Mouse (Mus musculus) forebrain, embryonic 13.5 days (tissue): ENCODE measurements at regions not wholly inside any gene's neighbourhood (a gene's known extent, or its start where the extent isn't known, plus 50 kb on each side); places are given as distances from the start of the nearest gene placed in this dataset.

Experiments used
- ATAC-seq: fragments of 200-750 bp; cut with Nextera tagmentation; 2 replicates; pipeline ENCODE4 v1.8.0; 2017
- H3K27ac ChIP-seq: fragments of 300-500 bp; sonication (generic); 2 replicates; pipeline ENCODE4 v1.5.1; 2015; ENCODE audit warnings: inconsistent platforms, mild to moderate bottlenecking, moderate library complexity
- H3K27me3 ChIP-seq: fragments of 300-500 bp; sonication (generic); 2 replicates; pipeline ENCODE4 v1.6.1; 2015; ENCODE audit warnings: mild to moderate bottlenecking, inconsistent platforms
- H3K36me3 ChIP-seq: fragments of 300-500 bp; sonication (generic); 2 replicates; pipeline ENCODE4 v1.6.1; 2015; ENCODE audit warnings: mild to moderate bottlenecking, inconsistent platforms; ENCODE audit not compliant: poor library complexity, severe bottlenecking
- H3K4me1 ChIP-seq: fragments of 300-500 bp; sonication (generic); 2 replicates; pipeline ENCODE4 v1.6.1; 2015; ENCODE audit warnings: inconsistent platforms
- H3K4me2 ChIP-seq: fragments of 300-500 bp; sonication (generic); 2 replicates; pipeline ENCODE4 v1.6.1; 2015; ENCODE audit warnings: inconsistent platforms, mild to moderate bottlenecking, moderate library complexity
- H3K4me3 ChIP-seq: fragments of 300-500 bp; sonication (generic); 2 replicates; pipeline ENCODE4 v1.5.1; 2015; ENCODE audit warnings: mild to moderate bottlenecking, inconsistent platforms
- H3K9ac ChIP-seq: fragments of 300-500 bp; sonication (generic); 2 replicates; pipeline ENCODE4 v1.6.1; 2015; ENCODE audit warnings: mild to moderate bottlenecking, inconsistent platforms
- H3K9me3 ChIP-seq: fragments of 300-500 bp; sonication (generic); replicated peaks from 2 replicates; pipeline ENCODE4 v1.6.1; 2016; ENCODE audit warnings: inconsistent platforms
- WGBS: fragments of 180-500 bp; shearing (Covaris S2); methylation state at CpG from one replicate; pipeline ENCODE4 v1.1.7; 2015; 5-methylcytosine and 5-hydroxymethylcytosine counted together

DNA sequence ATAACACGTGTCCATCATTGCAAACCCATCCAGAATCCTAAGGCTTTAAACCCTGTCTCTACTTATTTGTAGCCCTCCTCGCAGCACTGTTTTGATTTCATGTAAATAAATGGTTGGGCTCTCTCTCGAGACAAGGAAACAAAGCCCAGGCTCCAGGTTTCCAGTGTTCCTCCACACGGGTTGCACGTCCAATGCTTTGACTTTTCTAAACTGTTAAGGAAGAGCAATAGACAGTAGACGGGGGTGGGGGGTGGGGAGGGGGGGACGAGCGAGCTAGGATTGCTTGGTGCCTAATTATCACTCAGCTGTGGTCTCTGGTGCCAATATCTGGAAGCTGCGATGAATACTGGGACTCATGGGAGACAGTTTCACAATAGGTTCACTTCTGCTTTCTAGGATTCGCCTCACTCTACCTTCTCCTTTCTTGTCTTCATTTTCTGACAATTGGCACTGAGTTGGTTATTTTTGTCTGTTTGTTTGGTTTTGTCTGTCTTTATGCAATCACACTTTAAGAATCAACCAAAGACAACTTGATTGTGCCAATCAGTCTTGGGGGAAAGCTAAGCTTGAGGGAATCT lies 179.3 kb upstream of the Ccdc122 start:
- no peak overlapping the region for H3K4me3 ChIP-seq
- H3K9ac ChIP-seq = no peak overlapping the region
- H3K27me3 ChIP-seq = no peaks in the 10 kb centered on the region
- no peak overlapping the region for H3K4me2 ChIP-seq
- WGBS = 61% methylated on average over 10 of the region's 10 CpGs
- no peaks in the 10 kb centered on the region for H3K9me3 ChIP-seq
- no peak overlapping the region for H3K27ac ChIP-seq
- ATAC-seq = no peak
- no peaks in the 10 kb centered on the region for H3K4me1 ChIP-seq
- H3K36me3 ChIP-seq = no peaks in the 10 kb centered on the region

DNA sequence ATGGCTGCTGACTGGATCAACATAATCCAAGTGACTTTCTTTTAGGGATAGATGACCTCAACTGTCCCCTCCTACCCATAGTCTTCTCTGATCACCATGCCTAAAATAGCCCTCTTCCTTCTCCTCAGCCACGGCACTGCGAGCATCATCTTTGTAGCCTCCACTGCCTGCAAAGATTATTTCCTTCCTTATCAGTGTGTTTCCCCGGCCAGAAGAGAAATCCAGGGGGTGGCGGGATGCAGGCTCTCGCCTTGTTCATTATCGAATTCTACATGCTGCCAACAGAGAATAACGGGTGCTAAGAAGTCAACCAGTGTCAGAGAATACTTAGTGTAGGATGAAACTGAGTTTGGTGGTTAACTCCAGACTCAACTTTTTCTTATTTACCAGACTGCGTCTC lies 180.0 kb upstream of the Ccdc122 start:
- no peak overlapping the region for H3K4me3 ChIP-seq
- no peak for ATAC-seq
- no peaks in the 10 kb centered on the region for H3K9me3 ChIP-seq
- H3K27ac ChIP-seq = no peak overlapping the region
- 90% methylated on average over 8 of the region's 8 CpGs for WGBS
- no peaks in the 10 kb centered on the region for H3K36me3 ChIP-seq
- H3K27me3 ChIP-seq = no peaks in the 10 kb centered on the region
- H3K9ac ChIP-seq = no peak overlapping the region
- no peaks in the 10 kb centered on the region for H3K4me1 ChIP-seq
- H3K4me2 ChIP-seq = no peak overlapping the region

- Histone ChIP-seq H3K27me3 (no peaks in the 10 kb centered on the region), H3K36me3 (no peaks in the 10 kb centered on the region), H3K9me3 (no peaks in the 10 kb centered on the region), H3K4me2 (no peak overlapping the region), H3K4me3 (no peak overlapping the region), H3K27ac (no peak overlapping the region), H3K9ac (no peak overlapping the region), H3K4me1 (no peaks in the 10 kb centered on the region)
- WGBS = 59% methylated on average over 11 of the region's 11 CpGs
- ATAC-seq = no peak
Measured at GRCm38 (mm10) chr14:76854965-76855364, 181.6 kb upstream of the Ccdc122 start.

- no peak for ATAC-seq
- WGBS = 92% methylated on average over 10 of the region's 10 CpGs
Measured at GRCm38 (mm10) chr14:76851473-76852214, 184.9 kb upstream of the Ccdc122 start.

GRCm38 (mm10) chr14:76850641-76851040 lies 185.9 kb upstream of the Ccdc122 start:
- Histone ChIP-seq H3K4me3 (no peak overlapping the region), H3K36me3 (no peaks in the 10 kb centered on the region), H3K27ac (no peak overlapping the region), H3K9ac (no peak overlapping the region), H3K4me2 (no peak overlapping the region), H3K9me3 (no peaks in the 10 kb centered on the region), H3K27me3 (no peaks in the 10 kb centered on the region), H3K4me1 (no peaks in the 10 kb centered on the region)
- no peak for ATAC-seq
- 88% methylated on average over 4 of the region's 4 CpGs for WGBS

More at GRCm38 (mm10) chr14:76851473-76852214, 184.9 kb upstream of the Ccdc122 start:
- Histone ChIP-seq H3K36me3 (no peaks in the 10 kb centered on the region), H3K27ac (no peak overlapping the region), H3K4me2 (no peak overlapping the region), H3K4me1 (no peaks in the 10 kb centered on the region), H3K27me3 (no peaks in the 10 kb centered on the region), H3K9ac (no peak overlapping the region), H3K4me3 (no peak overlapping the region), H3K9me3 (no peaks in the 10 kb centered on the region)

DNA sequence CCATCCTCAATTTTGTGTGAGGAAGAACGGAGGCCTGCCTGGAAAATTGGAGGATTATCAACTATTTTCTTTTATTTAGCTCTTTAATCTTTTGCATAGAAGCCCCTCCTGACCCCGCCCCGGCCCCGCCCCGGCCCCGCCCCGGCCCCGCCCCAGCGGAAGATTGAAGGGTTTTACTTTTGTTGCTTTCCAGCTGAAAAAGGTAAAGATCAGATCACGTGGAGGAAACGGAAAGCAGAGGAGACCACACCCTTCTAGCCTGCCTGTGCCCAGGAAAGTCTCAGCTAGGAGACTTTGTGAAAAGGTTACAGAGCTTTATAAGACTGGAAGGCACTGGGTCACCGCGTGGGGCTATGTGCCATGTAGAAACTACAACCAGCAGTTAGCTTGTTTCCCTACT lies 186.5 kb upstream of the Ccdc122 start:
- Histone ChIP-seq H3K9ac (no peak overlapping the region), H3K4me3 (no peak overlapping the region), H3K4me1 (no peaks in the 10 kb centered on the region), H3K36me3 (no peaks in the 10 kb centered on the region), H3K9me3 (no peaks in the 10 kb centered on the region), H3K27ac (no peak overlapping the region), H3K4me2 (no peak overlapping the region), H3K27me3 (no peaks in the 10 kb centered on the region)
- no peak for ATAC-seq
- WGBS = 54% methylated on average over 13 of the region's 13 CpGs

DNA sequence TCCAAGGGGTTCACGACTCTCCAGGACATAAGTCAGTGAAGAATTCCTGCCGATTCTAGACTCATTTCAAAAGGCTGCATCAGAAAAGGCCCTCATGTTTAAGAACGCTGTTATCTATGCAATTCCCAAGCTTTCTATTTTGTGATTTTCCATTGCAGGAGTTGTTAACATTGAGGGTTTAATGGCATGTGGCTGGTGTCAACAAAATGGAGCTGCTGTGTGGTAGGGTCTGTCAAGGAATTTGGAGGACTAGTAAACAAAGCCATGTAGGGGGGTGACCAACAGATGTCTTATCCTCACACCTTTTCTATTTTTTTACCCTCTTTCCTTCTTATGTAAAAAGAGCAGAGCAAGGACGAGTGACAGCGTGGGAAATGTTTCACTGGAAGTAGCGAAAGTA lies 186.9 kb upstream of the Ccdc122 start:
- H3K9me3 ChIP-seq = no peaks in the 10 kb centered on the region
- no peak for ATAC-seq
- no peak overlapping the region for H3K4me2 ChIP-seq
- WGBS = 63% methylated on average over 6 of the region's 6 CpGs
- H3K27me3 ChIP-seq = no peaks in the 10 kb centered on the region
- no peak overlapping the region for H3K9ac ChIP-seq
- no peaks in the 10 kb centered on the region for H3K4me1 ChIP-seq
- H3K4me3 ChIP-seq = no peak overlapping the region
- H3K27ac ChIP-seq = no peak overlapping the region
- H3K36me3 ChIP-seq = no peaks in the 10 kb centered on the region

DNA sequence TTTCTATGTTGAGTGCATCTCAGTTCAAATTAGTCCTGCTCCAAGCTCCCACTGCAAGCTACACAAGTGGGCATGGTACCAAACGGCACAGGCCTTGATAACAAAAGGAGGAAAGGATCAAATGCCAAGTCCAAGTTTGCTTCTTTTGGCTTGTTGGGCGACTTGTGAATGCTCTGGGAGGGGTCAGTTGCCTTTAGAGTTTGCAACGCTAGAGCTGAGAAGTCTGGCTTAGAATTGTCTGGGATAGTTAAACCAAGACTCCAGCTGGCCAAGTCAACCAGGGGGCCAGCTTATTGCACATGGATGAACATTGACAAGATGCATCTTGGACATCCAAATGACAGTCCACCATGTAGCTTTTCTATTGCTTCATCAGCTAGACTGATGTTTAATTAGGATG lies 187.5 kb upstream of the Ccdc122 start:
- Histone ChIP-seq H3K27me3 (no peaks in the 10 kb centered on the region), H3K27ac (no peak overlapping the region), H3K9me3 (no peaks in the 10 kb centered on the region), H3K9ac (no peak overlapping the region), H3K4me1 (no peaks in the 10 kb centered on the region), H3K4me3 (no peak overlapping the region), H3K36me3 (no peaks in the 10 kb centered on the region), H3K4me2 (no peak overlapping the region)
- WGBS = 50% methylated on average over 3 of the region's 3 CpGs
- ATAC-seq = no peak

- Histone ChIP-seq H3K4me3 (no peak overlapping the region), H3K36me3 (no peaks in the 10 kb centered on the region), H3K4me2 (no peak overlapping the region), H3K9me3 (no peaks in the 10 kb centered on the region), H3K9ac (no peak overlapping the region), H3K27ac (no peak overlapping the region), H3K4me1 (no peaks in the 10 kb centered on the region), H3K27me3 (no peaks in the 10 kb centered on the region)
- 82% methylated on average over 3 of the region's 3 CpGs for WGBS
- ATAC-seq = no peak
Measured at GRCm38 (mm10) chr14:76845706-76846105, 190.9 kb upstream of the Ccdc122 start.

DNA sequence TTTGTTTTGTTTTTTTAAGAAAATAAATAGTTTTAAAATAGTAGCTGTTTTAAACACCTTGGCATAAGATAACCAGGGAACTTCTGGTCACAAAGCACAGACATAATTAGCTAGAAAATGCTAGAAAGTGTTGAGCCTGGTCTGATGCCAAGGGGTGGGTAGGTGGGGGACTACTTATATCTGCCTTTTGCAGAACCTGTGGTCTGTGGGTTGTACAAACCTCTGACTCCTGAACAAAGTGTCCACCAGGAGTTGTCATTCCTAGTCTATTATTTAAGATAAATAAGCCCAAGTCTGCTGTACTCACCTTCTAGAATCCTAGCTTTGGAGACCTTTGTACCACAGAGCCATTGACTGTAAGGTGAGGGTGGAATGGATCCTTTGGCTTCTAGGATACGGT lies 191.9 kb upstream of the Ccdc122 start:
- Histone ChIP-seq H3K9ac (no peak overlapping the region), H3K27ac (no peak overlapping the region), H3K9me3 (no peaks in the 10 kb centered on the region), H3K36me3 (no peaks in the 10 kb centered on the region), H3K27me3 (no peaks in the 10 kb centered on the region), H3K4me2 (no peak overlapping the region), H3K4me3 (no peak overlapping the region), H3K4me1 (no peaks in the 10 kb centered on the region)
- 95% methylated on average over 1 of the region's 1 CpGs for WGBS
- ATAC-seq = no peak

- peaks cover 8% of the 10 kb centered on the region; the same call in 1 of the 2 replicates for H3K4me1 ChIP-seq
- no peak overlapping the region for H3K27ac ChIP-seq
- H3K4me2 ChIP-seq = no peak overlapping the region
- H3K9ac ChIP-seq = no peak overlapping the region
- H3K4me3 ChIP-seq = no peak overlapping the region
- 93% methylated on average over 5 of the region's 5 CpGs for WGBS
- H3K9me3 ChIP-seq = no peaks in the 10 kb centered on the region
- H3K36me3 ChIP-seq = no peaks in the 10 kb centered on the region
- H3K27me3 ChIP-seq = no peaks in the 10 kb centered on the region
- ATAC-seq = no peak
Measured at GRCm38 (mm10) chr14:76837583-76838220, 198.9 kb upstream of the Ccdc122 start.

- Histone ChIP-seq H3K9me3 (no peaks in the 10 kb centered on the region), H3K27ac (no peak overlapping the region), H3K4me2 (no peak overlapping the region), H3K4me3 (no peak overlapping the region), H3K4me1 (peaks cover 8% of the 10 kb centered on the region; the same call in 1 of the 2 replicates), H3K36me3 (no peaks in the 10 kb centered on the region), H3K9ac (no peak overlapping the region), H3K27me3 (no peaks in the 10 kb centered on the region)
- no peak for ATAC-seq
- WGBS = 38% methylated on average over 10 of the region's 10 CpGs
Measured at GRCm38 (mm10) chr14:76836926-76837516, 199.6 kb upstream of the Ccdc122 start.
